Mouse (Mus musculus): ENCODE data around the gene Atp5s. TPM values are rescaled to one million over a fixed set of nuclear protein-coding genes. Genes with fewer than 3 reads are reported as not detected.

Atp5s gene
- total and polyA plus RNA-seq, 3 experiments: 8.2 to 66.9 (median 15.9) TPM

GRCm38 (mm10) chr12:69759267-69759885 lies 34.6 kb downstream of the Atp5s start:
- H3K4me1 ChIP-seq (ENCODE audit: insufficient read depth, low read depth, low read length): peaks cover 49% of the 10 kb centered on the region
- DNase-seq (ENCODE audit: low spot score) (peak; percentile 85), ATAC-seq (ENCODE audit: extremely low read depth, insufficient number of reproducible peaks, low FRiP score, poor library complexity, severe bottlenecking) (peak; percentile 73)
- H3K27me3 ChIP-seq (ENCODE audit: insufficient read depth, low read length): peaks cover 2% of the 10 kb centered on the region; the same call in 1 of the 2 replicates
- no peaks in the 10 kb centered on the region for H3K36me3 ChIP-seq (replicated peaks)
- H3K4me3 ChIP-seq (ENCODE audit: low read depth, low read length): peak overlapping the region; percentile 65; the same call in 1 of the 2 replicates
- H3K9me3 ChIP-seq (replicated peaks): no peaks in the 10 kb centered on the region
- no peak for TF ChIP-seq GATA1 (IDR thresholded peaks at IDR 0.05; ENCODE audit: borderline replicate concordance, low read length)
- TF ChIP-seq GATA2 (IDR thresholded peaks at IDR 0.05; ENCODE audit: borderline replicate concordance, low read depth, low read length): no peak
- TF ChIP-seq TAL1 (conservative IDR thresholded peaks at IDR 0.05; ENCODE audit: low read depth, low read length): peak; percentile 70
- TF ChIP-seq POLR2AphosphoS5 (IDR thresholded peaks at IDR 0.05; ENCODE audit: insufficient replicate concordance, low read depth, low read length): no peak
- no peak for TF ChIP-seq CTCF (IDR thresholded peaks at IDR 0.05; ENCODE audit: low read depth, low read length)

GRCm38 (mm10) chr12:69760014-69760413 lies 35.3 kb downstream of the Atp5s start:
- ATAC-seq (ENCODE audit: extremely low read depth, insufficient number of reproducible peaks, low FRiP score, poor library complexity, severe bottlenecking): no peak
- DNase-seq (ENCODE audit: low spot score): no peak
- Histone ChIP-seq H3K4me1 (ENCODE audit: insufficient read depth, low read depth, low read length) (peaks cover 49% of the 10 kb centered on the region), H3K27me3 (ENCODE audit: insufficient read depth, low read length) (peaks cover 2% of the 10 kb centered on the region; the same call in 1 of the 2 replicates), H3K4me3 (ENCODE audit: low read depth, low read length) (peak overlapping the region; percentile 5; the same call in 1 of the 2 replicates), H3K9me3 (replicated peaks) (no peaks in the 10 kb centered on the region), H3K36me3 (replicated peaks) (no peaks in the 10 kb centered on the region)
- TF ChIP-seq POLR2AphosphoS5 (IDR thresholded peaks at IDR 0.05; ENCODE audit: insufficient replicate concordance, low read depth, low read length): no peak
- no peak for TF ChIP-seq TAL1 (conservative IDR thresholded peaks at IDR 0.05; ENCODE audit: low read depth, low read length)
- no peak for TF ChIP-seq CTCF (IDR thresholded peaks at IDR 0.05; ENCODE audit: low read depth, low read length)
- TF ChIP-seq GATA1 (IDR thresholded peaks at IDR 0.05; ENCODE audit: borderline replicate concordance, low read length): no peak
- no peak for TF ChIP-seq GATA2 (IDR thresholded peaks at IDR 0.05; ENCODE audit: borderline replicate concordance, low read depth, low read length)

- H3K4me1 ChIP-seq (ENCODE audit: insufficient read depth, low read depth, low read length): peaks cover 54% of the 10 kb centered on the region
Observed at GRCm38 (mm10) chr12:69760743-69761406, 36.1 kb downstream of the Atp5s start.

GRCm38 (mm10) chr12:69761603-69762002 lies 36.9 kb downstream of the Atp5s start:
- TF ChIP-seq POLR2AphosphoS5 (IDR thresholded peaks at IDR 0.05; ENCODE audit: insufficient replicate concordance, low read depth, low read length): no peak
- TF ChIP-seq GATA1 (IDR thresholded peaks at IDR 0.05; ENCODE audit: borderline replicate concordance, low read length): no peak
- no peak for TF ChIP-seq CTCF (IDR thresholded peaks at IDR 0.05; ENCODE audit: low read depth, low read length)
- TF ChIP-seq GATA2 (IDR thresholded peaks at IDR 0.05; ENCODE audit: borderline replicate concordance, low read depth, low read length): no peak
- TF ChIP-seq TAL1 (conservative IDR thresholded peaks at IDR 0.05; ENCODE audit: low read depth, low read length): no peak
- H3K27me3 ChIP-seq (ENCODE audit: insufficient read depth, low read length): peaks cover 2% of the 10 kb centered on the region; the same call in 1 of the 2 replicates
- H3K36me3 ChIP-seq (replicated peaks): no peaks in the 10 kb centered on the region
- H3K4me1 ChIP-seq (ENCODE audit: insufficient read depth, low read depth, low read length): peaks cover 61% of the 10 kb centered on the region
- no peak overlapping the region for H3K4me3 ChIP-seq (ENCODE audit: low read depth, low read length)
- H3K9me3 ChIP-seq (replicated peaks): no peaks in the 10 kb centered on the region
- no peak for DNase-seq (ENCODE audit: low spot score)
- ATAC-seq (ENCODE audit: extremely low read depth, insufficient number of reproducible peaks, low FRiP score, poor library complexity, severe bottlenecking): no peak

More at GRCm38 (mm10) chr12:69760743-69761406, 36.1 kb downstream of the Atp5s start:
- ATAC-seq (ENCODE audit: extremely low read depth, insufficient number of reproducible peaks, low FRiP score, poor library complexity, severe bottlenecking): no peak
- no peak for TF ChIP-seq TAL1 (conservative IDR thresholded peaks at IDR 0.05; ENCODE audit: low read depth, low read length)
- TF ChIP-seq GATA2 (IDR thresholded peaks at IDR 0.05; ENCODE audit: borderline replicate concordance, low read depth, low read length): no peak
- no peak for TF ChIP-seq GATA1 (IDR thresholded peaks at IDR 0.05; ENCODE audit: borderline replicate concordance, low read length)
- TF ChIP-seq POLR2AphosphoS5 (IDR thresholded peaks at IDR 0.05; ENCODE audit: insufficient replicate concordance, low read depth, low read length): no peak
- no peak for TF ChIP-seq CTCF (IDR thresholded peaks at IDR 0.05; ENCODE audit: low read depth, low read length)
- Histone ChIP-seq H3K36me3 (replicated peaks) (no peaks in the 10 kb centered on the region), H3K4me3 (ENCODE audit: low read depth, low read length) (peak overlapping the region; percentile 15; the same call in 1 of the 2 replicates), H3K27me3 (ENCODE audit: insufficient read depth, low read length) (peaks cover 5% of the 10 kb centered on the region; the same call in 1 of the 2 replicates), H3K9me3 (replicated peaks) (no peaks in the 10 kb centered on the region)
- DNase-seq (ENCODE audit: low spot score): no peak

GRCm38 (mm10) chr12:69765543-69765942 lies 40.8 kb downstream of the Atp5s start:
- Histone ChIP-seq H3K4me1 (ENCODE audit: insufficient read depth, low read depth, low read length) (peaks cover 47% of the 10 kb centered on the region), H3K27me3 (ENCODE audit: insufficient read depth, low read length) (peaks cover 21% of the 10 kb centered on the region), H3K36me3 (replicated peaks) (no peaks in the 10 kb centered on the region), H3K4me3 (ENCODE audit: low read depth, low read length) (no peak overlapping the region), H3K9me3 (replicated peaks) (peaks cover 2% of the 10 kb centered on the region; the same call in 1 of the 2 replicates)
- ATAC-seq (ENCODE audit: extremely low read depth, insufficient number of reproducible peaks, low FRiP score, poor library complexity, severe bottlenecking) (no peak), DNase-seq (ENCODE audit: low spot score) (no peak)
- TF ChIP-seq CTCF (IDR thresholded peaks at IDR 0.05; ENCODE audit: low read depth, low read length) (no peak), TAL1 (conservative IDR thresholded peaks at IDR 0.05; ENCODE audit: low read depth, low read length) (no peak), GATA2 (IDR thresholded peaks at IDR 0.05; ENCODE audit: borderline replicate concordance, low read depth, low read length) (no peak)

GRCm38 (mm10) chr12:69766185-69766904 lies 41.6 kb downstream of the Atp5s start:
- DNase-seq (ENCODE audit: low spot score): no peak
- ATAC-seq (ENCODE audit: extremely low read depth, insufficient number of reproducible peaks, low FRiP score, poor library complexity, severe bottlenecking): no peak
- no peak overlapping the region for H3K4me3 ChIP-seq (ENCODE audit: low read depth, low read length)
- TF ChIP-seq POLR2AphosphoS5 (IDR thresholded peaks at IDR 0.05; ENCODE audit: insufficient replicate concordance, low read depth, low read length) (no peak), GATA2 (IDR thresholded peaks at IDR 0.05; ENCODE audit: borderline replicate concordance, low read depth, low read length) (no peak), GATA1 (IDR thresholded peaks at IDR 0.05; ENCODE audit: borderline replicate concordance, low read length) (no peak), CTCF (IDR thresholded peaks at IDR 0.05; ENCODE audit: low read depth, low read length) (no peak), TAL1 (conservative IDR thresholded peaks at IDR 0.05; ENCODE audit: low read depth, low read length) (no peak)
- peaks cover 2% of the 10 kb centered on the region; the same call in 1 of the 2 replicates for H3K9me3 ChIP-seq (replicated peaks)
- H3K36me3 ChIP-seq (replicated peaks): no peaks in the 10 kb centered on the region
- peaks cover 39% of the 10 kb centered on the region for H3K4me1 ChIP-seq (ENCODE audit: insufficient read depth, low read depth, low read length)
- H3K27me3 ChIP-seq (ENCODE audit: insufficient read depth, low read length): peaks cover 21% of the 10 kb centered on the region
